In genomic region chr16:20536081-20536665, GRCm38 (mm10) we compare ENCODE assay signal across 8 mouse cellular contexts. TPM values are rescaled to one million over a fixed set of nuclear protein-coding genes. Genes with fewer than 3 reads are reported as not detected.
DNase-seq lines count a peak whose midpoint lies in the region; ATAC-seq and TF ChIP-seq lines count a peak whose summit lies in the region.

No protein-coding gene starts in this region.

- H3K9ac ChIP-seq in embryonic facial prominence, embryonic 12.5 days: peak overlapping the region; percentile 87
- peak overlapping the region; percentile 88 for H3K9ac ChIP-seq in intestine, embryonic 14.5 days (ENCODE audit: low read length)

- H3K4me1 ChIP-seq in embryonic facial prominence, embryonic 12.5 days: peaks cover 21% of the 10 kb centered on the region
- peaks cover 19% of the 10 kb centered on the region for H3K4me1 ChIP-seq in intestine, embryonic 14.5 days (replicated peaks; ENCODE audit: control insufficient read depth, insufficient read depth, low read length)

- peak overlapping the region; percentile 99 for H3K4me3 ChIP-seq in left cerebral cortex, adult 2 months
- peak overlapping the region; percentile 90 for H3K4me3 ChIP-seq in embryonic facial prominence, embryonic 12.5 days
- H3K4me3 ChIP-seq in intestine, embryonic 14.5 days (ENCODE audit: low read depth, low read length): peak overlapping the region; percentile 81
- H3K4me3 ChIP-seq in myocyte: peak overlapping the region; percentile 89

- H3K27me3 ChIP-seq in embryonic facial prominence, embryonic 12.5 days: no peaks in the 10 kb centered on the region
- H3K27me3 ChIP-seq in intestine, embryonic 14.5 days (replicated peaks; ENCODE audit: control insufficient read depth, insufficient read depth, low read length): no peaks in the 10 kb centered on the region
- H3K27me3 ChIP-seq in myocyte (ENCODE audit: control insufficient read depth, insufficient read depth, insufficient read length): no peaks in the 10 kb centered on the region

- ATAC-seq in embryonic facial prominence, embryonic 12.5 days (ENCODE audit: insufficient number of reproducible peaks, insufficient read depth, low FRiP score, low TSS enrichment): no peak
- no peak for ATAC-seq in intestine, embryonic 14.5 days (replicated peaks; ENCODE audit: low FRiP score, low TSS enrichment, low read depth)

- peak overlapping the region; percentile 36 for H3ac ChIP-seq in myocyte (ENCODE audit: control insufficient read depth, insufficient read length)

- DNase-seq in left cerebral cortex, adult 2 months (ENCODE audit: extremely low spot score in 1 of 2, low spot score in 2 of 2): no peak
- no peak for DNase-seq in left cerebral cortex, adult 8-10 months (ENCODE audit: low spot score in 2 of 2)
- DNase-seq in intestine, embryonic 14.5 days (ENCODE audit: low spot score): no peak
- no peak for DNase-seq in left cerebral cortex, postnatal 25 days (ENCODE audit: low spot score in 2 of 2)
- DNase-seq in ovary, postnatal 36 days (ENCODE audit: low spot score): no peak
- DNase-seq in gastrocnemius, adult 18-20 months (ENCODE audit: low spot score): no peak

- peak overlapping the region; percentile 71 for H3K4me2 ChIP-seq in embryonic facial prominence, embryonic 12.5 days (replicated peaks)
- H3K4me2 ChIP-seq in intestine, embryonic 14.5 days (ENCODE audit: low read length): peak overlapping the region; percentile 94
- peak overlapping the region; percentile 100 for H3K4me2 ChIP-seq in myocyte (ENCODE audit: low read depth)

- peaks cover 59% of the 10 kb centered on the region for H3K36me3 ChIP-seq in embryonic facial prominence, embryonic 12.5 days
- peaks cover 57% of the 10 kb centered on the region for H3K36me3 ChIP-seq in intestine, embryonic 14.5 days (ENCODE audit: control insufficient read depth, insufficient read depth, low read length)
- peaks cover 21% of the 10 kb centered on the region for H3K36me3 ChIP-seq in myocyte (ENCODE audit: control insufficient read depth, insufficient read depth)

- 25% methylated on average over 9 of the region's 9 CpGs for WGBS in embryonic facial prominence, embryonic 12.5 days
- 25% methylated on average over 9 of the region's 9 CpGs for WGBS in intestine, embryonic 14.5 days

- peaks cover 35% of the 10 kb centered on the region for H3K79me2 ChIP-seq in myocyte (ENCODE audit: control insufficient read depth, insufficient read depth)

- intact Hi-C loops in left cerebral cortex, adult 2 months (cut with DNase I): no loop called here
- intact Hi-C loops in left cerebral cortex, postnatal 25 days (cut with DNase I): loop anchor here (5.0 kb wide), 1 partner anchor 116 kb away; the partner anchor contains the start of gene Psmd2

- TF ChIP-seq CTCF in left cerebral cortex, adult 2 months (IDR thresholded peaks at IDR 0.05): no peak

- H3K27ac ChIP-seq in left cerebral cortex, adult 2 months: peak overlapping the region; percentile 98
- H3K27ac ChIP-seq in embryonic facial prominence, embryonic 12.5 days: peak overlapping the region; percentile 72; the same call in 1 of the 2 replicates
- H3K27ac ChIP-seq in intestine, embryonic 14.5 days (ENCODE audit: low read depth): no peak overlapping the region

- H3K9me3 ChIP-seq in embryonic facial prominence, embryonic 12.5 days: no peaks in the 10 kb centered on the region
- no peaks in the 10 kb centered on the region for H3K9me3 ChIP-seq in intestine, embryonic 14.5 days (ENCODE audit: control insufficient read depth, low read length)

- no peak for TF ChIP-seq POLR2A in myocyte (IDR thresholded peaks at IDR 0.05; ENCODE audit: insufficient read length, low read depth)

TF ChIP-seq in myocyte, 11 proteins besides CTCF, POLR2A, EP300 and RAD21:
- TF ChIP-seq CEBPB (IDR thresholded peaks at IDR 0.05; ENCODE audit: insufficient read depth, poor library complexity, severe bottlenecking): no peak
- TF ChIP-seq MAX (IDR thresholded peaks at IDR 0.05; ENCODE audit: low read depth): no peak
- TF ChIP-seq SRF (IDR thresholded peaks at IDR 0.05; ENCODE audit: control insufficient read depth, insufficient read length, low read depth): no peak
- TF ChIP-seq TCF12 (IDR thresholded peaks at IDR 0.05; ENCODE audit: insufficient read depth, poor library complexity, severe bottlenecking): no peak

RNA-seq across cellular contexts. Expression of gene Ap2m1, which starts 0.9 kb away (rescaled TPM):
- 100 to 1,000 TPM; 804 to 827 TPM for total RNA-seq in left cerebral cortex, adult 2 months (2021)
- total RNA-seq in left cerebral cortex, adult 8-10 months (2022): 100 to 1,000 TPM; 794 to 854 (median 817) TPM
- polyA plus RNA-seq in embryonic facial prominence, embryonic 12.5 days (2016; fragmentation: Nextera tagmentation; extraction: Ambion mirVana): 657 and 677 TPM in 2 replicates
- 630 and 682 TPM in 2 replicates for polyA plus RNA-seq in intestine, embryonic 14.5 days (2014; fragmentation: Nextera tagmentation; extraction: Ambion mirVana)
- polyA plus RNA-seq in myocyte (2012; fragmentation: generic; extraction: Trizol): 446 TPM
- 100 to 1,000 TPM; 900 to 913 TPM for total RNA-seq in left cerebral cortex, postnatal 25 days (2021)
- 100 to 1,000 TPM; 121 to 146 TPM for total RNA-seq in gastrocnemius, adult 18-20 months (2021)

RNA-seq across cellular contexts. Expression of gene Abcf3, which starts 12.2 kb away (rescaled TPM):
- total RNA-seq in left cerebral cortex, adult 2 months (2021): 100 to 1,000 TPM; 102 to 109 TPM
- total RNA-seq in left cerebral cortex, adult 8-10 months (2022): 100 to 1,000 TPM; 102 to 130 (median 119) TPM
- 72.4 and 79.1 TPM in 2 replicates for polyA plus RNA-seq in embryonic facial prominence, embryonic 12.5 days (2016; fragmentation: Nextera tagmentation; extraction: Ambion mirVana)
- 47.9 and 55.5 TPM in 2 replicates for polyA plus RNA-seq in intestine, embryonic 14.5 days (2014; fragmentation: Nextera tagmentation; extraction: Ambion mirVana)
- 50.2 TPM for polyA plus RNA-seq in myocyte (2012; fragmentation: generic; extraction: Trizol)
- 10 to 100 TPM; 82.5 to 91.4 TPM for total RNA-seq in left cerebral cortex, postnatal 25 days (2021)
- total RNA-seq in gastrocnemius, adult 18-20 months (2021): 10 to 100 TPM; 50.3 to 69.8 TPM

RNA-seq across cellular contexts. Expression of gene Dvl3, which starts 19.4 kb away (rescaled TPM):
- 10 to 100 TPM; 64.7 to 70.1 TPM for total RNA-seq in left cerebral cortex, adult 2 months (2021)
- total RNA-seq in left cerebral cortex, adult 8-10 months (2022): 10 to 100 TPM; 50.6 to 55.9 (median 54.9) TPM
- 33.1 and 33.2 TPM in 2 replicates for polyA plus RNA-seq in embryonic facial prominence, embryonic 12.5 days (2016; fragmentation: Nextera tagmentation; extraction: Ambion mirVana)
- 24.6 and 26.1 TPM in 2 replicates for polyA plus RNA-seq in intestine, embryonic 14.5 days (2014; fragmentation: Nextera tagmentation; extraction: Ambion mirVana)
- 32.9 TPM for polyA plus RNA-seq in myocyte (2012; fragmentation: generic; extraction: Trizol)
- total RNA-seq in left cerebral cortex, postnatal 25 days (2021): 10 to 100 TPM; 70.9 to 72.1 TPM
- 10 to 100 TPM; 28.4 to 32.0 TPM for total RNA-seq in gastrocnemius, adult 18-20 months (2021)

RNA-seq across cellular contexts. Expression of gene Eif2b5, which starts 37.6 kb away (rescaled TPM):
- total RNA-seq in left cerebral cortex, adult 2 months (2021): 10 to 100 TPM; 59.2 to 59.6 TPM
- 10 to 100 TPM; 57.3 to 62.6 (median 59.3) TPM for total RNA-seq in left cerebral cortex, adult 8-10 months (2022)
- 135 and 137 TPM in 2 replicates for polyA plus RNA-seq in embryonic facial prominence, embryonic 12.5 days (2016; fragmentation: Nextera tagmentation; extraction: Ambion mirVana)
- polyA plus RNA-seq in intestine, embryonic 14.5 days (2014; fragmentation: Nextera tagmentation; extraction: Ambion mirVana): 98.9 and 99.8 TPM in 2 replicates
- 94.7 TPM for polyA plus RNA-seq in myocyte (2012; fragmentation: generic; extraction: Trizol)
- 10 to 100 TPM; 60.8 to 61.7 TPM for total RNA-seq in left cerebral cortex, postnatal 25 days (2021)
- 10 to 100 TPM; 52.6 to 54.4 TPM for total RNA-seq in gastrocnemius, adult 18-20 months (2021)

RNA-seq across cellular contexts. Expression of gene Vwa5b2, which starts 53.1 kb away (rescaled TPM):
- total RNA-seq in left cerebral cortex, adult 2 months (2021): 10 to 100 TPM; 63.4 to 68.3 TPM
- 10 to 100 TPM; 51.3 to 65.5 (median 57.9) TPM for total RNA-seq in left cerebral cortex, adult 8-10 months (2022)
- polyA plus RNA-seq in embryonic facial prominence, embryonic 12.5 days (2016; fragmentation: Nextera tagmentation; extraction: Ambion mirVana): 3.7 TPM in 2 replicates
- 5.3 and 6.2 TPM in 2 replicates for polyA plus RNA-seq in intestine, embryonic 14.5 days (2014; fragmentation: Nextera tagmentation; extraction: Ambion mirVana)
- 0.04 TPM for polyA plus RNA-seq in myocyte (2012; fragmentation: generic; extraction: Trizol)
- 10 to 100 TPM; 49.0 to 58.2 TPM for total RNA-seq in left cerebral cortex, postnatal 25 days (2021)
- under 1 TPM in 1 of 2 experiments, not detected in 1; 0.07 TPM for total RNA-seq in gastrocnemius, adult 18-20 months (2021)

Comparison
In these comparisons a context has a peak if more than half of its experiments do, and no peak if none do; other contexts are left out.
1. RNA of gene Ap2m1, which starts 0.9 kb away (total RNA-seq): 900 to 913 TPM in left cerebral cortex, postnatal 25 days, 794 to 854 TPM in left cerebral cortex, adult 8-10 months and 804 to 827 TPM in left cerebral cortex, adult 2 months; 121 to 146 TPM in gastrocnemius, adult 18-20 months; every median in the first group is over 4 times any median in the second.
2. Peak in every context shown above with its lines, with median percentiles within 50 percentile points of each other: H3K4me3 ChIP-seq and H3K4me2 ChIP-seq.